8 mouse cellular contexts compared by ENCODE assay signal in the genomic region with DNA sequence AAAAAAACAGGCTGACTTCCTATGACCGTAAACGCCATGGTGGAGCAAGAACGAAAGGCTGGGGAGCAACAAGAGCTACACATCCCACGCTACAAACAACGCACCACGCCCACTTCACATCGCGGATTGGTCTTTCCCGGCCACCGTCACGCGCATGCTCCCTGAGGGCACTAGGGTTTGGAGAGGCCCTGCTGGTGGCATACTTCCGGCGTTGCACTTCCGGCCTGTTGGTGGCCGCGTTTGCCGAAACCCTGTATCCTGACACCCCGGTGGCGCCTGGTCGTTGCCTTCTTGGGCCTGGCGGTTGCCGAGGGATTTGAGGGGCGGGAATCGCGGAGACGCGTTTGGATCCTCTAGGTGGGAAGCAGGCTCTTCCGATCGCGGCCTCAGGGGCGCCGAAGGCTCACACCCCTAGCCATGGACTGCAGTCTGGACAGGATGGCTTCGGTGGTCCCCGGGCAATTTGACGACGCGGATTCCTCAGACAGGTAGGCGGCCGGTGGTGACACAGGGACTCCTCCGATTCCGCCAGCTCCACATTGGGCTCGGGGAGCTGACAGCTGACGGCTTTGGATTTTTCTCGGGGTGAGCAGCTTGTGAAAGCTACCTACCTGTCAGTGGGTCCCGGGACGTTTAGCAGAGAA. TPM values are rescaled to one million over a fixed set of nuclear protein-coding genes. Genes with fewer than 3 reads are reported as not detected.
DNase-seq lines count a peak whose midpoint lies in the region; ATAC-seq lines count a peak whose summit lies in the region.

A gene (minus strand): TSS at position 26 of the 644 bp plus-strand sequence.

- peak; percentile 96 for ATAC-seq in megakaryocyte progenitor cell, adult 5-6 weeks (replicated peaks; ENCODE audit: poor library complexity)

- peak; percentile 98 for DNase-seq in adipocyte (ENCODE audit: low spot score)
- peak; percentile 100 for DNase-seq in embryo, embryonic 10 days (ENCODE audit: low spot score)
- DNase-seq in gastrocnemius, postnatal 10 days = peak; percentile 95
- peak; percentile 99 for DNase-seq in induced T-regulatory cell, adult 2 months (ENCODE audit: low read depth)
- peak; percentile 87 to 97 for DNase-seq in left cerebral cortex, adult 9 months (ENCODE audit: low spot score in 2 of 2)
- DNase-seq in right cerebral cortex, postnatal 14 days = peak; percentile 95
- peak; percentile 95 to 98 for DNase-seq in urinary bladder, postnatal 36 days (ENCODE audit: low spot score in 2 of 2)

RNA-seq across cellular contexts. Expression of the gene that starts here (rescaled TPM):
- 1 to 10 TPM in 1 of 2 experiments, under 1 TPM in 1; 0.92 to 1.4 TPM for total RNA-seq in gastrocnemius, postnatal 10 days (2021)
- 0.44 and 1.1 TPM in 2 replicates for total RNA-seq in megakaryocyte progenitor cell, adult 5-6 weeks (2015)
- 1.5 and 1.8 TPM in 2 replicates for total RNA-seq in megakaryocyte progenitor cell, adult 5-6 weeks (2017)

Comparison
In these comparisons a context has a peak if more than half of its experiments do, and no peak if none do; other contexts are left out.
1. Peak in every context shown above with its lines: DNase-seq and ATAC-seq.